Mouse (Mus musculus) T-helper 2 cell (primary cell): ENCODE measurements around the gene Lrit2.

Source experiments
- in situ Hi-C: fragments of 300-600 bp; cut with MboI, MseI; formaldehyde crosslinking; loops from one replicate; pipeline ENCODE4 v1.15.1; 2025; ENCODE audit warnings: high pct_unique_total_duplicates

The Lrit2 gene

GRCm38 (mm10) chr14:37110456-37110855 lies 42.7 kb downstream of the Lrit2 start:
- in situ Hi-C loops = no loop called here

GRCm38 (mm10) chr14:37111371-37111770 lies 43.6 kb downstream of the Lrit2 start:
- in situ Hi-C loops = no loop called here

DNA sequence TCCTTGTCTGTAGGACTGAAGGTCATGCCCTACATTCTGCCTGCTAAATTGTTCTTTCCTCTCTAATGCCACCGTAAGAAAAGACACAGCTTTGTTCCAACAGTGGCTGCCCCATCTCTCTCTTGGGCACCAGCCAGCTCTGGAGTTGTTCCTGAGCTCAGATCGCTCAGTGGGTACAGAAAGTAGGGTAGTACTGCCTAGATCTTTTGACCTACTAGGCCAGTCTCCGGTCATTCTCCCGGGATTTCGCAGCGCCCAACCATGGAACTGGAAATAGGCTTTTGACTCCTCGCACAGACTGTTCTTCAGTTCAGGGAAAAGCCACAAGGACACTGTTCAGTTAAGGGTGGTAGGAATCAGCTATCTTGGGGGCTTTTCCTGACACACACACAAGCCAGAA lies 45.2 kb downstream of the Lrit2 start:
- in situ Hi-C loops = no loop called here

DNA sequence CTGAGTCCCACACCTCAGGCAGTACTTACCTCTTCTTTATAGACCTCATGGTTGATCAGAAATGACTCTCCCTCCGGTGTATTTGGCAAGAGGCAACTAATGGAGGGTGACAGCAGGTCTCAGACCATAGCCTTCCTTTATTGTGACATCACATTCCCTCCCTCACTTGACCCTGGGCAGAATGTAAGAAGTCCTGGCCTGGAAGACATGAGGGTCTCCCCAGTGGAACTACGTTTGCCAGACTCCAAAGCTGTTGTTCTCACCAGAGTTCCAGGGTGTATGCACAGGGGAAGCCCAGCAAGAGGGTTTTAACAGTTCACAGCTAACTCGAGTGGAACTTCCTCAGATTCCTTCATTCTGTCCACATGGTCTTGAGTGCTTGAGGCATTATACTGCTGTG lies 46.2 kb downstream of the Lrit2 start, which contains the start of gene 2610528A11Rik:
2610528A11Rik (minus strand) TSS at position 101 of the 400 bp plus-strand sequence.
- in situ Hi-C loops = no loop called here

GRCm38 (mm10) chr14:37119233-37119632 lies 51.5 kb downstream of the Lrit2 start:
- in situ Hi-C loops = no loop called here
